Mouse (Mus musculus): Measurements from ENCODE around the gene Pgap3. TPM values are rescaled to one million over a fixed set of nuclear protein-coding genes. Genes with fewer than 3 reads are reported as not detected.

Gene Pgap3
- polyA plus RNA-seq, 1 experiment from 2014 or later, result 6.7 TPM

DNA sequence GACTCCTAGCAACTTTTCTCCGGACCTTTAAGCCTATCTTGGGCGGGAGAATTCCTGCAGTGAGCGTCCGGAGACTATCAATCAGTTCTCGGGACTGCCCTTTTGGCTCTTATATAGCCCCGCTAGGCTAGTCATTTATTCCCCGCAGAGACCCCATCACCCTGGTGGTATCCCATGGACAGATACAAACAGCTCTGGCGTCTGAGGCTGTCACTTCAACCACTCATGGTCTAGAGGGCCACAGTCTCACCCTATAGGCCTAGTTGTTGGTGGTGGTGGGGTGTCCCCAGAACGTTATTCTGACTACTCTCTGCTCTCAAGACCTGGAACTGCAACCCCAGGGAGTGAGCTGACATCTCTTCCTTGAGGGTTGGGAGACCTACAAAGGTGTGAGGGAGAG, 51.0 kb downstream of the Pgap3 start:
- peaks cover 86% of the 10 kb centered on the region for H3K27me3 ChIP-seq (ENCODE audit: control insufficient read depth, insufficient read depth, low read length)
- H3K4me1 ChIP-seq (ENCODE audit: control insufficient read depth, insufficient read depth, low read length), result peaks cover 3% of the 10 kb centered on the region; the same call in 1 of the 2 replicates
- no peaks in the 10 kb centered on the region for H3K36me3 ChIP-seq (ENCODE audit: control insufficient read depth, insufficient read depth, low read length)
- DNase-seq (ENCODE audit: low spot score) (no peak), ATAC-seq (ENCODE audit: insufficient read depth, low FRiP score, low TSS enrichment) (no peak)
- H3K27ac ChIP-seq (ENCODE audit: low read depth, low read length), result no peak overlapping the region
- WGBS, result under 1% methylated on average over 9 of the region's 9 CpGs
- H3K4me3 ChIP-seq (ENCODE audit: low read depth, low read length), result peak overlapping the region; percentile 35; the same call in 1 of the 2 replicates
- H3K4me2 ChIP-seq (ENCODE audit: low read depth), result no peak overlapping the region
- H3K9me3 ChIP-seq (ENCODE audit: control insufficient read depth, low read length), result no peaks in the 10 kb centered on the region
- H3K9ac ChIP-seq (ENCODE audit: low read length), result no peak overlapping the region

DNA sequence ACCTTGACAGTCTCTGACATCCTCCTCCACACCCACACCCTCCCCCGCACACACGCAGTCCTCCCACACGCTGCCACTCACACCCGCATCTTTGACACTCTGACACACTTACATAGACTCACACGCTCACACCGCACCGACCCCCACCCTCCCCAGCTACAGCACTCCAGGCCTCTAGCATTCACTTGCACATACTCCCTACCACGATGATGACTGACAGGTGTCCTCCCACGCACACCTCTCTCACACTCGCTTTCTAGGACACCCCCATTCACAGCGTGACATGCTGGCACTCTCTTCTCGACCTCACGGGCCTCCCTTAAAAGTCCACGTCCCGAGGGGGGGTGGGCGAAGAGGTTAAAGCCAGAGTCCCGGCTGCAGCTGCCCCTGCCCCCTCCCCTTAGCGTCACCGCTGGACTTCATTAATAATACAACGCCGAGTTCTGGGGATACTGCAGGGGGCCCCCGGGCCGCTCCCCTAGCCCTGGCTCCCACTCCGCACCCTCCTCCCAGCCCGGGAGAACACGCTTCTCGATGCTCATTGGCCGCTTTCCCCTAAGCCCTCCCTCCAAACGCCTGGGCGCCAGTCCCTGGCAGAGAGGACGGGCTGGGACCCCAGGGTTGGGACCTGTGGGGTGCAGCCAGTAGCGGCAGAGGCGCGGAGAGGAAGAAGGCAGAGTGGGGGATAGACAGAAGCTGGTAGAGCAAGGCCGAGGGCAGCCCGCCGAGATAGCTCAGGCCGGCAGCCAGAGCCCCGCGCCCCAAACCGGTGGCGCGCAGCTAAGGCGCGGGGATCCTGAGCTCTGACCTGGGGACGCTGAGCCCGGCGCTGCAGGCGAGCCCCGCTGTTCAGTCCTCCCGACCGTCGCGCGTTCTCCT, 52.0 kb downstream of the Pgap3 start, which contains the start of gene Ppp1r1b:
Gene Ppp1r1b (plus strand): TSS at position 322 of the 879 bp plus-strand sequence.
- H3K9me3 ChIP-seq (ENCODE audit: control insufficient read depth, low read length), result no peaks in the 10 kb centered on the region
- under 1% methylated on average over 55 of the region's 55 CpGs for WGBS
- DNase-seq (ENCODE audit: low spot score) (no peak), ATAC-seq (ENCODE audit: insufficient read depth, low FRiP score, low TSS enrichment) (no peak)
- H3K4me2 ChIP-seq (ENCODE audit: low read depth), result peak within 1 kb of the TSS; percentile 49
- H3K9ac ChIP-seq (ENCODE audit: low read length), result peak within 1 kb of the TSS; percentile 5; the same call in 1 of the 2 replicates
- peaks cover 3% of the 10 kb centered on the region; the same call in 1 of the 2 replicates for H3K4me1 ChIP-seq (ENCODE audit: control insufficient read depth, insufficient read depth, low read length)
- H3K4me3 ChIP-seq (ENCODE audit: low read depth, low read length), result peak within 1 kb of the TSS; percentile 35
- H3K27ac ChIP-seq (ENCODE audit: low read depth, low read length), result no peak within 1 kb of the TSS
- peaks cover 83% of the 10 kb centered on the region for H3K27me3 ChIP-seq (ENCODE audit: control insufficient read depth, insufficient read depth, low read length)
- no peaks in the 10 kb centered on the region for H3K36me3 ChIP-seq (ENCODE audit: control insufficient read depth, insufficient read depth, low read length)

DNA sequence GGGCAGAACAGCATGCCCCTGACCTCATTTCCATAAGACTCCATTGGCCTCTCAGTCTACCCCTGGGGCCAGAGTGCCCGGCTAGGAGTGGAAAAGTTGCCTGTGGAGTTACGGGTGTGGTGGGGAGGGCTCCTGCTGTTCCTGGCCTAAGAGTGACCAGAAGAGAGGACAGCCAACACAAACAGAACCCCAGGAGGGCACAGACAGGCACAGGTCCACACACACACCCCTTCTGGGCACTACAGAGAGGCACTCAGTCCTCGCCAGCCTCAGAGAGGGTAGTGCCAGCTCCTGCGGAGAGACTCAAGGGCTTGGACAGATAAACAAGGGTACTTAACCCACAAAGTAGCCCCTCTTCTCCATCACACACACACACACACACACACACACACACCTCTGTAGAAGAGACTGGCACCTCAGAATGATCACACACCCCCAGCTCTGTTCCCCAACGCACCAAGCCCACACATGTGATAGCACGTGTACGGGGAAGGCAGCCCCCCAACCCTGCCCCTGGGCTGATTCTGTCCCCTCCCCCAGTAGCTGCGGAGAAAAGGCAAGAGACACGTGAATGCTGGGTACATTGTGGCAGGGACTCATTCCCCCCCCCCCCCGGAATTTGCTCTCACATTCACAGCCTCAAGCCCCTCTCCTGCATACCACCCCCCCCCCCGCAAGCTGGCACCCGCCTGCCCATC, 52.8 kb downstream of the Pgap3 start:
- WGBS, result 4% methylated on average over 7 of the region's 12 CpGs
- H3K36me3 ChIP-seq (ENCODE audit: control insufficient read depth, insufficient read depth, low read length), result no peaks in the 10 kb centered on the region
- no peak overlapping the region for H3K27ac ChIP-seq (ENCODE audit: low read depth, low read length)
- H3K9ac ChIP-seq (ENCODE audit: low read length), result no peak overlapping the region
- ATAC-seq (ENCODE audit: insufficient read depth, low FRiP score, low TSS enrichment) (no peak), DNase-seq (ENCODE audit: low spot score) (no peak)
- no peak overlapping the region for H3K4me3 ChIP-seq (ENCODE audit: low read depth, low read length)
- peaks cover 86% of the 10 kb centered on the region for H3K27me3 ChIP-seq (ENCODE audit: control insufficient read depth, insufficient read depth, low read length)
- H3K9me3 ChIP-seq (ENCODE audit: control insufficient read depth, low read length), result no peaks in the 10 kb centered on the region
- H3K4me2 ChIP-seq (ENCODE audit: low read depth), result no peak overlapping the region
- peaks cover 3% of the 10 kb centered on the region; the same call in 1 of the 2 replicates for H3K4me1 ChIP-seq (ENCODE audit: control insufficient read depth, insufficient read depth, low read length)

DNA sequence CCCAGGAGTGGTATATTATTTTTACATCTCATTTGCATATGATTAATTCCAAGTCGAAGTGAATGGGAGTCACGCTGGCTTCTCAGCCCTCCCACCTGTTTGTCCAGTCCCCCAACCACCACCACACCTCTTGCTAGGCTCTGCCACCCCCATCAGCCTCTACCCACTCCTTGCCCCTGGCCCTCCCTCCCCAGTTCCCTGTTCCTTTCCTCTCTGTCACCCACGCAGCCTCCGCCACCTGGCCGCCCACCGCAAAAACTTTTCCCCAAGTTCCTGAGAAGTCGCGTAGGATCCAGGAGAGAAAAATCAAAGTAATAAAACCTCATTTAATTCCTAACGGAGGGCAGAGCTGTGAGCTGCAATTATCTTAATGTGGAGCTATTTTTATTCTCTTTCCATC, 54.1 kb downstream of the Pgap3 start:
- no peak overlapping the region for H3K27ac ChIP-seq (ENCODE audit: low read depth, low read length)
- 8% methylated on average over 9 of the region's 9 CpGs for WGBS
- H3K4me1 ChIP-seq (ENCODE audit: control insufficient read depth, insufficient read depth, low read length), result peaks cover 6% of the 10 kb centered on the region; the same call in 1 of the 2 replicates
- H3K9ac ChIP-seq (ENCODE audit: low read length), result no peak overlapping the region
- peaks cover 86% of the 10 kb centered on the region for H3K27me3 ChIP-seq (ENCODE audit: control insufficient read depth, insufficient read depth, low read length)
- H3K36me3 ChIP-seq (ENCODE audit: control insufficient read depth, insufficient read depth, low read length), result no peaks in the 10 kb centered on the region
- DNase-seq (ENCODE audit: low spot score), result no peak
- no peak overlapping the region for H3K4me2 ChIP-seq (ENCODE audit: low read depth)
- ATAC-seq (ENCODE audit: insufficient read depth, low FRiP score, low TSS enrichment), result no peak
- H3K4me3 ChIP-seq (ENCODE audit: low read depth, low read length), result no peak overlapping the region
- H3K9me3 ChIP-seq (ENCODE audit: control insufficient read depth, low read length), result no peaks in the 10 kb centered on the region

DNA sequence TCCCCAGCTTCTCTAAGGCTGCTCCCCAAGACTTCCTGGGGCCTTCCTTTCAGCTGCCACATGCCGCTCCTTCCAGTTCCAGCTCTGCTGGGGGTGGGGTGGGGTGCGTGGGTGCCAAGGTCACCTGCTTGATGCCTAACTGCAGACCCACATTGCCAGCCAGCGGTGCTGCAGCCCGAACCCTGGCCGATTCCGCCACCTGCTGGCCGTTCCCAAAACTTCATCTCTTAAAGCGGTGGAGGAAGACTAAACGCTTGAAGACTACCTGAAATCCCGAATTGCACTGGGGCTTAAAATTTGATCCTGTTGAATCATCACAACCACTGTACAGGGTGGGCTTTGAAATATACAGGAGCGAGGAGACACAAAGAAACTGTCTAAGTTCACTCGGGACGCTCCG, 55.0 kb downstream of the Pgap3 start:
- Histone ChIP-seq H3K27me3 (ENCODE audit: control insufficient read depth, insufficient read depth, low read length) (peaks cover 84% of the 10 kb centered on the region), H3K4me3 (ENCODE audit: low read depth, low read length) (no peak overlapping the region), H3K9ac (ENCODE audit: low read length) (no peak overlapping the region), H3K4me2 (ENCODE audit: low read depth) (no peak overlapping the region), H3K27ac (ENCODE audit: low read depth, low read length) (no peak overlapping the region), H3K9me3 (ENCODE audit: control insufficient read depth, low read length) (no peaks in the 10 kb centered on the region), H3K4me1 (ENCODE audit: control insufficient read depth, insufficient read depth, low read length) (peaks cover 6% of the 10 kb centered on the region; the same call in 1 of the 2 replicates), H3K36me3 (ENCODE audit: control insufficient read depth, insufficient read depth, low read length) (no peaks in the 10 kb centered on the region)
- peak; percentile 84 for DNase-seq (ENCODE audit: low spot score)
- 2% methylated on average over 14 of the region's 14 CpGs for WGBS
- ATAC-seq (ENCODE audit: insufficient read depth, low FRiP score, low TSS enrichment), result no peak

DNA sequence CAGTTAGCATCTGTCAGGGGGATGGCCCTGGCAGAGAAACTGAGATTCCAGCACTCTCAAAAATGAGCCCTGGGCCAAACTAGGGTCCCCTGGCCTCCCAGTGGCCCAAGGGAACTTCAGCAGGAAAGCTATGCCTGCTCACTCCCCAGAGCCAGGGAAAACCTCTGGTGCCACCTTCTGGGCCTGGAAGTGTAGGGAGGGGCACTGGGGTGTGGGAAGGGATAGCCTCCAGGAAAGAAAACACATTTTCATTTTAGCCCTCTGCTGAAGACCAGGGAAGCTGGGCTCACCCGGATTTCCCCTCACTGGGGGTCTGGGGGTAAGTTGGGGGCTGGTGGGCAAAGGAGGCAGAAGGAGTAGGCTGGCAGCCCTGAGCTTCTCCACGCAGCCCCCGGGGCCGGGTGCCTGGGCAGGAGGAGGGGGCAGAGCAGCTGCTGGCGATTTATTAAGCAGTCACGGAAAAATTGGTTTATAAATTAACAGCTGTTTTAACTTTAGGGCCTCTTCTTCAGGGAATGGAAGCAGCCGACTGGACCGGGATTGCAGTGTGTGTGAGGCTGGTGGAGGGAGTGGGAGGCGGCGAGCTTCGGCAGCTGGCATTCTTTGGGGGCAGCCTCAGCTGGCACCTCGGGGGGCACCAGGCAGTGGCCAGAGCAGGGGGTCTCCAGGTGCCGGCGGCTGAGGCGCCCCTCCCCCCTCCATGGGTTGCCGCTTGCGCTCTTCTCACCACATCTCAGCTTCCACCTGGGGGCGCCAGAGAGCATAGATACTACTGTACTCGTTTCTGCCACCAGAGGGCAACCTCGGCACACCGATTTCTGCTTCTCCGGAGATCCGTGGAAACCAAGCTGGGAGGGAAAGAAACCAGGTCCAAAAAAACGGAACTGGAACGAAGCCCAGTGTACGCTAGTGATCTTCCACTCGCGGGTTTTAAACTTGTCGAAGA, 58.0 kb downstream of the Pgap3 start:
- WGBS, result 2% methylated on average over 28 of the region's 29 CpGs
- H3K27ac ChIP-seq (ENCODE audit: low read depth, low read length), result no peak overlapping the region
- ATAC-seq (ENCODE audit: insufficient read depth, low FRiP score, low TSS enrichment), result peak; percentile 22; the same call in 1 of the 2 replicates
- no peak overlapping the region for H3K9ac ChIP-seq (ENCODE audit: low read length)
- 0 out of 2 replicates have a peak overlapping the region, but pooled peaks have one; percentile 8 for H3K4me3 ChIP-seq (ENCODE audit: low read depth, low read length)
- no peaks in the 10 kb centered on the region for H3K9me3 ChIP-seq (ENCODE audit: control insufficient read depth, low read length)
- no peaks in the 10 kb centered on the region for H3K36me3 ChIP-seq (ENCODE audit: control insufficient read depth, insufficient read depth, low read length)
- peaks cover 85% of the 10 kb centered on the region for H3K27me3 ChIP-seq (ENCODE audit: control insufficient read depth, insufficient read depth, low read length)
- peak; percentile 91 for DNase-seq (ENCODE audit: low spot score)
- H3K4me1 ChIP-seq (ENCODE audit: control insufficient read depth, insufficient read depth, low read length), result peaks cover 13% of the 10 kb centered on the region
- H3K4me2 ChIP-seq (ENCODE audit: low read depth), result peak overlapping the region; percentile 35

DNA sequence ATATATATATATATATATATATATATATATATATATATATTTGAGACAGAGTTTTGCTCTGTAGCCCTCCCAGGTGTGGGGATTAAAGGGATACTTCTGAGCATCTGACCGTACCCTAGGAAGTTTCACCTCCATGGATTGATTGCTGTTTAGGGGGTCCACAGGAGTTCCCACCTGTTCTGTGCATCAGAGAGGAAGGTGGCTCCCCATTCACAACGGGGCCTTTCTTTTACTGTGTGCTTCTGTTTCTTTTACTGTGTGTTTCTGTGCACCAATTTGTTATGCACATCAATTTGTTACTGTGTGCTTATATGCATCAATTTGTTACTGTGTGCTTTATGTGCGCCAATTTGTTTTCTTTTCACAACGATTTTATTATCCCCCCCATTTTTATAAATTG, 59.1 kb downstream of the Pgap3 start:
- no peaks in the 10 kb centered on the region for H3K36me3 ChIP-seq (ENCODE audit: control insufficient read depth, insufficient read depth, low read length)
- no peak overlapping the region for H3K4me2 ChIP-seq (ENCODE audit: low read depth)
- H3K4me3 ChIP-seq (ENCODE audit: low read depth, low read length), result no peak overlapping the region
- no peaks in the 10 kb centered on the region for H3K9me3 ChIP-seq (ENCODE audit: control insufficient read depth, low read length)
- H3K27ac ChIP-seq (ENCODE audit: low read depth, low read length), result no peak overlapping the region
- peaks cover 13% of the 10 kb centered on the region for H3K4me1 ChIP-seq (ENCODE audit: control insufficient read depth, insufficient read depth, low read length)
- DNase-seq (ENCODE audit: low spot score) (no peak), ATAC-seq (ENCODE audit: insufficient read depth, low FRiP score, low TSS enrichment) (no peak)
- peaks cover 85% of the 10 kb centered on the region for H3K27me3 ChIP-seq (ENCODE audit: control insufficient read depth, insufficient read depth, low read length)
- no peak overlapping the region for H3K9ac ChIP-seq (ENCODE audit: low read length)
- WGBS, result 51% methylated on average over 4 of the region's 4 CpGs

DNA sequence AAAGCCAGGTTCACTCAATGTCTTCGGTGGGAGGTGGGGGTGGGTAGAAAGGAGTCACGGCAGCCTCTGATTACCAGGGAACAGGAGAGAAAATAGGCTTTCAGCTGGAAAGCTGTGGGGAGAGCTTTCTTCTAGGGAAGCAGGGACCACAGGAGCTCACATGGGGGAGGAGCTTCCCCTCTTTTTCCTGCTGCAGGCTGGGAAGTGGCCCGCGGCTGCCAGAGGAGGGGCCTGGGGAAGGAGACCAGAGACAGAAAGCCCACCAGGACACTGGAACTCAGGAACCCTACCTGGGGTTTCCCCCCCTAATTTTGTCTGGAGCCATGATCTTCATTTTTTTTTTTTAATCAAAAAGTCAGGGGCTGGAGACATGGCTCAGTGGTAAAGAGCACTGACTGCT, 59.7 kb downstream of the Pgap3 start:
- DNase-seq (ENCODE audit: low spot score), result no peak
- H3K4me3 ChIP-seq (ENCODE audit: low read depth, low read length), result no peak overlapping the region
- H3K36me3 ChIP-seq (ENCODE audit: control insufficient read depth, insufficient read depth, low read length), result no peaks in the 10 kb centered on the region
- no peak overlapping the region for H3K4me2 ChIP-seq (ENCODE audit: low read depth)
- peaks cover 85% of the 10 kb centered on the region for H3K27me3 ChIP-seq (ENCODE audit: control insufficient read depth, insufficient read depth, low read length)
- ATAC-seq (ENCODE audit: insufficient read depth, low FRiP score, low TSS enrichment), result no peak
- no peak overlapping the region for H3K9ac ChIP-seq (ENCODE audit: low read length)
- H3K4me1 ChIP-seq (ENCODE audit: control insufficient read depth, insufficient read depth, low read length), result peaks cover 13% of the 10 kb centered on the region
- 3% methylated on average over 4 of the region's 4 CpGs for WGBS
- no peaks in the 10 kb centered on the region for H3K9me3 ChIP-seq (ENCODE audit: control insufficient read depth, low read length)
- H3K27ac ChIP-seq (ENCODE audit: low read depth, low read length), result no peak overlapping the region

Data from neural tube, embryonic 11.5 days (tissue).